Mouse (Mus musculus) liver, postnatal 0 days (tissue): ENCODE measurements around the gene Hist1h4b.

ENCODE experiments used
- CTCF ChIP-seq: sonication (generic); IDR thresholded peaks from 2 replicates; pipeline ENCODE4 v1.5.1; 2016; ENCODE audit warnings: antibody characterized with exemption, low read depth
- EP300 ChIP-seq: IDR thresholded peaks from 2 replicates; pipeline ENCODE4 v1.6.1; 2016; ENCODE audit warnings: antibody characterized with exemption, low read depth, mild to moderate bottlenecking

- TF ChIP-seq CTCF: no peak
- TF ChIP-seq EP300: no peak
These were observed 3.3 kb upstream of the Hist1h4b start for GRCm38 (mm10) chr13:23753314-23754078.
